Mouse (Mus musculus): ENCODE data around the gene Bicra. TPM values are rescaled to one million over a fixed set of nuclear protein-coding genes. Genes with fewer than 3 reads are reported as not detected.

Bicra gene
- total RNA-seq, 2 experiments from 2014 or later: 13.4 to 14.1 TPM

DNA sequence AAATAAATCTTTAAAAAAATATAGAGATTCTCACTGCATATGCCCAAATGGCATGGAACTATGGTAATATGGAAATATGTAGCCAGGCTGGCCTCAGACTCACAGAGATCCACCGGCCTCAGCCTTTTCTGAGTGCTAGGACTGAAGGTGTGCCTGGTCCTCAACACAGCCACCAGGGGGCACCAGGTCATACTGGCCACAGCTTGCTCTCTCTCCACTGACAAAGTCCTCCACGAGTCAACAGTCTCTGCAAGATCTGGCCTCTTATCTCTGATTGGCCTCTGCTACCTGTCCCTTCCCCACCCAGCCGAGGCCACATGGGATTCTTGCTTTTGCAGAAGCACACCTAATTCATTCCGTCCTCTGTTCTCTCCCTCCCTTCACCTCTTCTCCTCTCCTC, 117.8 kb downstream of the Bicra start:
- intact Hi-C loops (cut with DNase I): no loop called here
- DNase-seq (ENCODE audit: extremely low spot score in 1 of 2, low spot score in 2 of 2): peak in 1 of 2 experiments; percentile 67

DNA sequence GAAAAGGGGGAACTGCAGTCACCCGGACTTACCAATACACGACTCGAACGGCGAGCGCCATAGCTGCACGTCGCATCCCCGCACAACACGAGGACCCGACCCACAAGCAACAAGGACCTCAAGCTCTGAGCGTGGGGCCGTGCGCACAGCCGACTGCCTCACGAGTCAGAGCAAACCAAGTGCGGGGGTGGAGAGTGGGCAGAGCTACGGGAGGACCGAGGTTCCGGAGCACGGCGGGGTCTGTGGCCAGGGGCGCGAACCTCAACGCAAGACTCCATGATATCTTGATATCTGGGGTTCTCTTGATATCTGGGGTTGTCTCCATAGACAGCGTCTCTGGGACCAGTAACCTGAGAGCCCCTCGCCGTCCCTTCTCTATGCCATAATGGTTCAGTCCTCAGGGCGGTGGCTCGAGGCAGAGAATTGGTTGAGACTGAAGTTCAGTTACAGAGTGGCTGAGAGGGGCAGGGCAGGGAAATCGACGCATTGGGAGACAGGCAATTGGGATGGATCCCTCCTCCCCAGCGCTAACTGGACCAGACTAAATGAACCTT, 125.4 kb downstream of the Bicra start, which contains the start of gene Selenow:
Gene Selenow, minus strand, starts transcription at position 183 of the 554 bp plus-strand sequence.
- DNase-seq (ENCODE audit: extremely low spot score in 1 of 2, low spot score in 2 of 2): peak; percentile 90 to 96
- intact Hi-C loops (cut with DNase I): no loop called here

- DNase-seq (ENCODE audit: extremely low spot score in 1 of 2, low spot score in 2 of 2): peak in 1 of 2 experiments; percentile 45
- intact Hi-C loops (cut with DNase I): no loop called here
Measured at GRCm38 (mm10) chr7:15921796-15922195, 125.9 kb downstream of the Bicra start.

Other genes starting within 250 kb of the Bicra start
- gene Obox6, start 208.2 kb downstream of the Bicra start, total RNA-seq (2021): not detected
- not detected for gene Crx, start 168.0 kb downstream of the Bicra start, total RNA-seq (2021)
- gene Crxos, start 165.3 kb downstream of the Bicra start, total RNA-seq (2021): under 1 TPM; 0.16 to 0.30 TPM
- gene Selenow, start 125.5 kb downstream of the Bicra start, total RNA-seq (2021): 1,000 to 10,000 TPM; 1,526 to 1,528 TPM
- 100 to 1,000 TPM; 104 TPM for gene Nop53, start 101.8 kb downstream of the Bicra start, total RNA-seq (2021)
- 1 to 10 TPM; 7.1 to 7.5 TPM for gene Ehd2, start 80.4 kb downstream of the Bicra start, total RNA-seq (2021)
- under 1 TPM; 0.26 to 0.58 TPM for gene Zfp541, start 13.9 kb upstream of the Bicra start, total RNA-seq (2021)
- gene Napa, start 50.5 kb upstream of the Bicra start, total RNA-seq (2021): 100 to 1,000 TPM; 181 TPM
- gene Kptn, start 72.0 kb upstream of the Bicra start, total RNA-seq (2021): 10 to 100 TPM; 47.3 to 47.7 TPM
- gene Slc8a2, start 81.9 kb upstream of the Bicra start, total RNA-seq (2021): 100 to 1,000 TPM; 285 to 298 TPM
- 10 to 100 TPM; 42.4 to 46.4 TPM for gene Meis3, start 127.2 kb upstream of the Bicra start, total RNA-seq (2021)
- gene Dhx34, start 174.1 kb upstream of the Bicra start, total RNA-seq (2021): 10 to 100 TPM; 10.3 to 10.5 TPM
- gene C5ar2, start 196.2 kb upstream of the Bicra start, total RNA-seq (2021): under 1 TPM; 0.53 to 0.79 TPM
- under 1 TPM; 0.71 to 0.83 TPM for gene C5ar1, start 211.6 kb upstream of the Bicra start, total RNA-seq (2021)
- 10 to 100 TPM; 33.0 to 35.6 TPM for gene Inafm1, start 225.7 kb upstream of the Bicra start, total RNA-seq (2021)
- 10 to 100 TPM; 85.5 to 89.0 TPM for gene Ccdc9, start 238.9 kb upstream of the Bicra start, total RNA-seq (2021)